Mouse (Mus musculus): ENCODE measurements around the gene Uggt2.
A peak's percentile ranks its signal among the peaks of the same experiment; 100 is the strongest.

The Uggt2 gene

GRCm38 (mm10) chr14:118980890-118981289, 118.3 kb downstream of the Uggt2 start:
- no peak for DNase-seq (ENCODE audit: low spot score)

- DNase-seq (ENCODE audit: low spot score), result no peak
These were observed 118.9 kb downstream of the Uggt2 start for GRCm38 (mm10) chr14:118980358-118980757.

- DNase-seq (ENCODE audit: low spot score), result no peak
These were observed 119.5 kb downstream of the Uggt2 start for GRCm38 (mm10) chr14:118979571-118980325.

- no peak for DNase-seq (ENCODE audit: low spot score)
These were observed 122.0 kb downstream of the Uggt2 start for GRCm38 (mm10) chr14:118977136-118977816.

- no peak for DNase-seq (ENCODE audit: low spot score)
These were observed 127.0 kb downstream of the Uggt2 start for GRCm38 (mm10) chr14:118972268-118972667.

- no peak for DNase-seq (ENCODE audit: low spot score)
These were observed 131.6 kb downstream of the Uggt2 start for GRCm38 (mm10) chr14:118967646-118968045.

- no peak for DNase-seq (ENCODE audit: low spot score)
These were observed 133.8 kb downstream of the Uggt2 start for GRCm38 (mm10) chr14:118965356-118966000.

GRCm38 (mm10) chr14:118958010-118958409, 141.2 kb downstream of the Uggt2 start:
- DNase-seq (ENCODE audit: low spot score), result no peak

GRCm38 (mm10) chr14:118951912-118952583, 147.2 kb downstream of the Uggt2 start:
- no peak for DNase-seq (ENCODE audit: low spot score)

GRCm38 (mm10) chr14:118948841-118949240, 150.4 kb downstream of the Uggt2 start:
- DNase-seq (ENCODE audit: low spot score), result no peak

- DNase-seq (ENCODE audit: low spot score), result no peak
These were observed 154.5 kb downstream of the Uggt2 start for GRCm38 (mm10) chr14:118944702-118945101.

- DNase-seq (ENCODE audit: low spot score), result no peak
These were observed 157.2 kb downstream of the Uggt2 start for GRCm38 (mm10) chr14:118942076-118942475.

- DNase-seq (ENCODE audit: low spot score), result no peak
These were observed 158.3 kb downstream of the Uggt2 start for GRCm38 (mm10) chr14:118940796-118941495.

GRCm38 (mm10) chr14:118938551-118938950, 160.7 kb downstream of the Uggt2 start:
- peak; percentile 20 for DNase-seq (ENCODE audit: low spot score)

GRCm38 (mm10) chr14:118937533-118938492, 161.4 kb downstream of the Uggt2 start, which contains the start of gene Dnajc3:
Dnajc3 (plus strand) TSS chr14:118937976.
- DNase-seq (ENCODE audit: low spot score), result peak; percentile 99

- peak; percentile 20 for DNase-seq (ENCODE audit: low spot score)
These were observed 162.3 kb downstream of the Uggt2 start for GRCm38 (mm10) chr14:118936952-118937351.

- no peak for DNase-seq (ENCODE audit: low spot score)
These were observed 163.0 kb downstream of the Uggt2 start for GRCm38 (mm10) chr14:118936236-118936635.
